Mouse (Mus musculus): Measurements from ENCODE around the gene Skint5. TPM values are rescaled to one million over a fixed set of nuclear protein-coding genes. Genes with fewer than 3 reads are reported as not detected.

Gene Skint5
- total RNA-seq (2023): not detected

DNA sequence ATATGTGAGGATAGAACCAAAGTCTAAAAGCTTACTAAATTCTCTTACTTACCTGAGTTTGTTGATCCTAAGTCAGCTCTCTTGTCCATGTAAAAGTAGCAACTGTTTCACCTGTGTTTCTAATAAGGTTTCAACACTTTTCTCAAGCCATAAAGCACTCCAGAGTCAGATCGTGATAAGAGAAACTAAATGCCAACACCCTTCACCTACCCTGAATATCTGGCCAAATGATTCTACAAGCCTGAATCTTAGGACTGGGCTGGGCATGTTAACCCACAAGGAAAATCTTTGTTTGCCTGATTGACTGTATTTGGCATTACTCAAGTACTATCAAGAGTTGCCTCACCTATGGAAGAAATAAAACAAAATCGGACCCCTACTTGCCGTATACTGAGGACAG is at the start of gene Skint5:
TSS of gene Skint5 (minus strand) at position 101 of the 400 bp plus-strand sequence.

Other genes starting within 250 kb of the Skint5 start
- gene Skint11, start 163.9 kb upstream of the Skint5 start, total RNA-seq (2023): not detected